Mouse (Mus musculus): ENCODE results near the gene Phgr1.

Gene Phgr1

DNA sequence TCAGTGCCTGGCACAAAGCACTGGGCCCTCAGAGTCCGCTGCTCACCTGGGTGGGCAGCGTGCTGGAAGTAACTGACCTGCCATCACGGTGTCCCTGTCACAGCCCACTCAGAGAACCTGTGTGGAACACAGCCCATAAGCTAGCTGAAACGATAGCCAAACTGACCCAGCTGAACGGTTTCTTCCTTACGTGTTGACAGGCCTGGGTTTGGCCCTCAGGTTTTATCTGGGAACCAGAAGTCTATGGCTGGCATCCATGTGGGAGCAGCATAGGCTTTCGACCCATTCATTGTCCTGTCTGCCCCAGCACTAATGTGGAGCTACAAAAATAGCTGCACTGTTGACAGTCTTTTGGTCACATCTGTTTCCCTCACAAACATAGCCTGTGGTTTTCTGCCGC is 22.1 kb upstream of the Phgr1 start:
- no peak for DNase-seq (ENCODE audit: low read depth, low spot score)

DNA sequence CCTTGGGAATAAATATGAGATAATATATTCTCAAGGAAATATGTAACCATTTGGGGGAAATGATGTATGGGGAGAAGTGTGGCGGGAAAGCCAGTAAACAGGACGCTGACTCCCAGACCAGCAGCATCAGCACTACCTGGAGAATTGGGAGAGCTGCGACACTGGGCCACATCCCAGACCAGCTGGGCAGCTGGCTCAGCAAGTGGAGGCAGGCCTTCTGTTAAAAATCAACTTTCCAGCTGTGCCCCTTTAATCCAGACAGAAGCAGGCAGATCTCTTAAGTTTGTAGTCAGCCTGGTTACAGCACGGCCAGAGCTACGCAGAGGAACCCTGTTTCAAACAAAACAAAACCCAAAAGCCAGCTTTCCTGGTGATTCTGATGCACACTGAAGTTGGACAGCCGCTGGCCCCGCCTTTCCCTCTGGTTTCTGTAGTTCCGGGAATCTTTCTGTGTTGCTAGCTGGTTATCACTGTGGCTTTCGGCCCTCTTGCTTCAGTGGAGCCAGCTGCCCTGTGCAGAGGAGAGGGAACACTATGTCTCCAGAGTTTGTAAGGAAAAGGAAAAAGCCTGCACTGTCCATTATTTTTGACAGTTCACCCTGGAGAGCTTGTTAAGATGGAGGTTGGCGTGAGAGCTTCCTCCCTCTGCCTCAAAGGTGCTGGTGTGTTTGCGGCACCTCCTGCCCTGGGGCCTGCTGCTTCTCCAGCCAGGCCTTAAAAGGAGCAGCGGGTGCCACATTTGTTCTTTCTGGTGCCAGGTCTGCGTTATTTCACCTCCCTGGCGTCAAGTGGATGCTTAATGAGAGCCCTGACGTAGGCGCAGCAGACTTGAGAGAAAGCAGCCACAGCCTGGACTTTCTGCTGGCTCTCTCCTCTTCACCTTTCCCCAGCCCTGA is 20.4 kb upstream of the Phgr1 start:
- no peak for DNase-seq (ENCODE audit: low read depth, low spot score)

DNA sequence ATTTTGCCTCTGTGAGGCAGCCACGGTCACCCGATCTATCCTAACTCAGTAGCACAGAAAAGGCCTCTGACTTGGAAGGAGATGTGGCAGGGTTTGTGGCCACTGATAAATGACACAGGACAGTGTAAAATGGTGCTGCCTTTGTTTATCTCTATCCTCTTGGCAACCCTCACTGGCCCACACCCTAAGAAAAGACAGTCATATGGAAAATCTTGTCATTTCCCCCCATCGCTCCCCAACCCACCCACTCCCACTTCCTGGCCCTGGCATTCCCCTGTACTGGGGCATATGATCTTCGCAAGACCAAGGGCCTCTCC is 19.8 kb upstream of the Phgr1 start:
- DNase-seq (ENCODE audit: low read depth, low spot score): no peak

DNA sequence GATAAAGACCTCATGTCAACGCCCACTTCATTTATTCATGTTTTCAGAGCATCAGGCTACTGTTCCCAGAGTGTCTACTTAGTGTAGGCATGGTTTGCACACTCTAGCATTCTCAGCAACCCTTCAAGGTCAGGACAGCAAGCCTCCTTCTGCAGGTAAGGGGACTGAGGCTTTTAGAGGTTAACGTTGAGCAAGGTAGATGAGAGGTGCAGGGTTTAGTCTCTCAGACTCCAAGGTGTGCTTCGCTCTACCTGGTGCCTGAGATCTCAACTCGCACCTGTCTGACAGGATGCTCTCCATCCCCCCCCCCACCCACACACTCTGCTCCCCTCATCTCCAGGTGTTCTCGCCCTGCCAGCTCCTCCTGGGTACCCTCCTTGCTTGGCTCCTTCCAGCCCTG is 18.4 kb upstream of the Phgr1 start:
- no peak for DNase-seq (ENCODE audit: low read depth, low spot score)

DNA sequence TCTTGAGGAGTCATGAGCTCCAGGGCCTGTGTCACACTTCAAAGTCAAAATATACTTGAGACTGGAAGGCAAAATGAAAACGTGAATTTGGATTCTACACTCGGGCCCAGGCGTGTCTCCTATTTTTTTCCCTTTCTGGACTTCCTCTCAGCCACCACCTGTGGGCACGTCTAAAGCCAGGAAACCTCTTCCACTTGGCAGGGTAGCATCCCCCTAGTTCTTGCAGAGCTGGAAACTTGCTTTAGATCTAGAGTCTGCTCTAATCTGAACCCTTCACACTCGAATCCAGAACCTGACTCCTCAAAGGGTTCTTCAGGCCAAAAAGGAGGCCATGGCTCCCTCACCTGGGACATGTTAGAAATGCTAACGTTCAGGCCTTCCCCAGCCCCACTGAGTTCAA is 17.2 kb upstream of the Phgr1 start:
- DNase-seq (ENCODE audit: low read depth, low spot score): no peak

DNA sequence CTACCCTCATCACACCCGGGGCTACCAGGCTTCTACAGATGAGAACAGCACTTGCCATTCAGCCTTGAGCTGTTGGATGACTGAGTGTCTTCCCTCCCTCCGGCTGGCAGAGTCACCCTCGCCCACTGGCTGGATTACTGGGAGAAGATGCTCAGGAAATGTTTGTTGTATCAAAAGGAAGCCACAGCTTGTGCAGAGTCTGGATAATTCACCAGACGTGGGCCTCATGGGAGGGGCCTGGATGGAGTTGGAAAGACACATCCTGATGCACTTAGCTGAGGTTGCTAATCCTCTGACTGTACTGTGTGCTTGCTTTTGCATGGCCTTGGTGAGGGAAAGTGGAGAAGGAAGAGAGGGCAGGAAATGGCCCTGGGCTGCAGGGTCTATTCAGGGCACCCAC is 16.5 kb upstream of the Phgr1 start:
- no peak for DNase-seq (ENCODE audit: low read depth, low spot score)

DNA sequence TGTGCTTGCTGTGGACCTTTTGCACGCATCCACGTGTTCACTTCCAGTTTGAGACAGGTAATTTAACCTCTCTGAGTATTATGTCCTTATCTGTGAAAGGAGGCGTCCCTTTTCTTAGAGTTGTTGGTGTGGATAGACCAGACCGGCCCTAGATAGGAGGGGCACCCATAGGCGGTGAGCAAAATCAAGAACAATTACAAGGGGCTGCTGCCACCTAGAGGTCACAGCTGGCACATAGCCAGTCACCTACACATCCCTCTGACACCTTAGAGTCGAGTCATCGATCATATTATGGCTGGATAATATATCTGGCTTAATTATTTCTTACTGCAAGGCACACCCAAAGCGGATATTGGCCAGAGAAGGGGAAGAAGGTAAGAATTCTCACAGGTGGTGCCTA is 12.7 kb upstream of the Phgr1 start:
- no peak for DNase-seq (ENCODE audit: low read depth, low spot score)

DNA sequence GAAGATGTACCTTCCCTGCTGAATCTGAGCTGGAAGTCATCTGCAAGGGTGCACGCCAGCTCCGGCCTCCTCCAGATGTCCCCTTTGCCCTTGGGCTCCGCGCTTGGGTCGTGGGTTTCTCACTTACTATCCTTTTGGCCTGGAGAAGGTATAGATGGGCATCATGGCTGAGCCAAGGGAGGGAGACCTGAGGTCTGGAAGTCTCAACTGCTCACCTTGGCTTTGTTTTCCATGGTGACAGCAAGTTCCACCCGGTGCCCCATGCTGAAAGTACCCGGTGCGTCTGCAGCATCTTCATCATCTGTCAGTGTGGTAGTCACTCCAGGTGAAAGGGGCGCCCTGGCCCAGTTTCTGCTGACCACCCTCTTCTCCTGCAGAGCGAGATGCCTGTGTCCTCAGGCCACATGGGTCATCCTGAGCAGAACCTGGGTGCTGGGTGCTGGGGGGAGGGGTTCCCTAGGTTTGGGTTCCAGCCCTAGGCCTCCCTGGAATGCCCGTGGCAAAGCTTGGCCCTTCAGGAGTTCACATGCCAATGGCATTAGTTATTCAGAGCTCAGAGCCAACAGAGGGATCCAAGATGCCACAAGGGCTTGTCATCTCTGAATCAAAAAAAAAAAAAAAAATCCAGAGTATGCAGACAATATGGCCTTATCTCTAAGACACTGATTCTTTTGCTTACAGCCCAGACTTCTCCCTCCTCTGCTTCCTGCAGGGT is 12.1 kb upstream of the Phgr1 start:
- no peak for DNase-seq (ENCODE audit: low read depth, low spot score)

DNA sequence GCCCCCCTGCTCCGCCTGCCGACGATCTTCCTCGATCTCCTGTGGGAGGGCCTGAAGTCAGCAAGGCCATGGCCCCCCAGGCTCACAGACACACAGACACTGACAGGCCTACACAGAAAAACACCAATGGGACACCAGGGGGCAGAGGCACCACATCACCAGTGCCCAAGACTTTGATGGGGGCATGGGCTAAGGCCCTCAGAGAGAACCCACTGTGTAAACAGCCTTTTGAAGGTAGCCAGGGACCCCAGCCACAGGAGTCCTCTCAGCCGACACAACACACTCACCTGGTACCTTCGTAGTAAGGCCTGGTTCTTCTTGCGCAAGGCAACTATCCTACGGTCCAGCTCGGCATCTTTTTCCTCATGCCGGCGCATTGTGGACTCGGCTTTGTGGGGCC is 11.2 kb upstream of the Phgr1 start:
- no peak for DNase-seq (ENCODE audit: low read depth, low spot score)

DNA sequence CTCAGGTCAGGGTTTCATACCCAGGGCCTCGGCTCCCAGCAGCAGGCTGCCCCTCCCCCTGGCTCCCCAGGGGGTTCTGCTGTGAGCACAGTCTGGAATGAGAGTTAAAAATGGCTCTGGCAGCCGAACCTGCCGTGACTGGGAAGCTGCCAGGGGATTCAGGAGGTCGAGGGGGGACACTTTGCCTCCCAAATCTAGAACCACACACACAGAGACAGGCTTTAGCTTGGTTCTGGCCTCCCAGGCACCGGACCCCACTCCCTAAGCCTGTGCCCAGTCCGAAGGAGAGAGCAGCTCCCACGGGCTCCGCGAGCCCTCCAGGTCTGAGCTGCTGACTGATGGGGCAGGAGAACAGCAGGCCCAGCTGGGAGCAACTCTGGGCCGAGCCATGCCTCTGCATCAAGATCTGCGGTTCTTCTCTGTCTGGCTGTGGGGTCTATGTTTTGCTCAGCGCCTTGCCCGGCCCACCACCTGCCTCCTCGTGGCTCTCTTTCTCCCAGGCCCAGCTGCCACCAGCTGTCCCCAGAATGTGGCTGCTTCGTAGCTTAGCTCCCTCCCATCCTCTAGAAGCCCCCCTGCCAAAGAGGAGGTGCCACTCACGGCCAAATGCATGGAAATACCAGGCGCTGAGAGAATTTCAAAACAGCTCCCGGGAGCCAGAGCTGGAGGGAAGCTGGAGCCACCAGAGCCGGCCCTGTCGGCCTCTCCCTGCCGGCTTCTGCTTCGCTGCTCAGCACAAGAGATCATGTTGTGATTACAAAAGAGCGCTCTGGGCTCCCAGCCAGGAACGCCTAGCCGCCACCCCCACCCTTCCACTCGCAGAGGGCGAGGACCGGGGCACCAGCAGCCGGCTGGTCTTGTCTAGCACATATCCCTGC is 10.4 kb upstream of the Phgr1 start, which contains the start of gene Ccdc9b:
Gene Ccdc9b, minus strand, starts transcription at position 756 of the 878 bp plus-strand sequence.
- DNase-seq (ENCODE audit: low read depth, low spot score): no peak

DNA sequence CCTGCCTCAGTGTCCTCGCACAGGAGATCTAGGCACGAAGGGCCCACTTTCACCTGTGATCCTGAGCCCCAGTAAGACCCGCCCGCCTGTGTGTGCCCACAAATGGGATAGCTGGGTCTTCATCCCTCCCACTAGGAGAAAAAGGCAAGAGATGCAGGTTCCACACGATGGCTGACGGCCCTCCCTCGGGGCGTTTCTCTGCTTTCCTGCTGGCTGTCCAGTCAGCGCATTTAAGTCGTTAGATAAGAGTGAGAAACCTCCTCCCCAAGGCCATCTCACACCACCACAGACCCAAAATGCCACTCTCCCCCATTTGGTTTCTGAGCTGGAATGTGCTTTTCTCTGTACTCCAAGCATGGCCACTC is 9.8 kb upstream of the Phgr1 start:
- DNase-seq (ENCODE audit: low read depth, low spot score): no peak

DNA sequence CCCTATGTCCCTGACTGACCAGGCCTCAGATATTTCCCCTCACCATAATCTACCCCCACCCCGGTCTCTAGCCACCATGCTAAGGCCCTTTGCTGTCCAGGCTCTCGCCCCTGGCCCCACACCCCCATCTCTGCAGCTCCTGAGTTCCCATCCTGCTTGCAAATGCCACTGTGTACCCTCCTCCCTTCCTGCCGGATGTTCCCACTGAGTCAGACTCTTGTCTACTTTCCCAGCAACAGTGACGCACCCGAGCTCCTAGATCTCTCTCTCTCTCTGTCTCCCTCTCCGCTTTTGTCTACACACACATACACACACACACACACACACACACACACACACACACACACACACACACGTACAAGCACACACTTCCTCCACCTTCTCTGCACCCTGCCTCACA is 9.1 kb upstream of the Phgr1 start:
- no peak for DNase-seq (ENCODE audit: low read depth, low spot score)

DNA sequence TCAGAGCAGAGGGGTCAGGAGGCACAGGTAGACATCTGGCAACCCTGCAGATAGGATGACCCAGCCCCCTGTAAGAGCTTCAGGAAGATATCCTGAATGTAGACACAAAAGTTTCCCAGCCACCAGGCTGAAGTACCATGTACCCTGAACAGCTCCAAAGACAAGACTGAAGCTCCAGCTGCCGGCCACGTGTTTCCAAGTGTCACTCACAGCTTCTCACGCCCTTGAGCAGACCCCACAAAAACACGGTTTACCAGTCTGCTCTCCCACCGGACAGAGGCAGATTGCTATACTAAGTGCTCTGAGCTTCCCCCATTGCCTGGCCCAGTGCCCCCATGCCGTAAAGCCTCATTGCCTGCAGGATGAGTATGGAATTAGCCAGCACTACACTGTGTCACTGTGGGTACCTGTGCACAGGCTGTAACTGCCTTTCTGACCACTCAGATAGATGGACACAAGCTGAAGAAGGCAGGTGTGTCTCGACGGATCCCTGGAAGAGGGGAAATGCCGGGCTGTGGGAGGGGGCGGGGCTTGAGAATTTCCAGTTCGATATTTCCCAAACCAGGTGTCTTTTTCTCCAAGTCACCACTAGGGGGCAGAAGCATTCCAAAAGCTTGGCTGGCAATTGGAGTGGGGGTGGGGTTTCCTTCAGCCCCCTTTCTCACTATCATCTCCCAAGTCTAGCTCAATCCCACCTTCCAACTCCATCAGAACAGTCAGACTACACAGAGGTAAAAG is 8.3 kb upstream of the Phgr1 start:
- no peak for DNase-seq (ENCODE audit: low read depth, low spot score)

DNA sequence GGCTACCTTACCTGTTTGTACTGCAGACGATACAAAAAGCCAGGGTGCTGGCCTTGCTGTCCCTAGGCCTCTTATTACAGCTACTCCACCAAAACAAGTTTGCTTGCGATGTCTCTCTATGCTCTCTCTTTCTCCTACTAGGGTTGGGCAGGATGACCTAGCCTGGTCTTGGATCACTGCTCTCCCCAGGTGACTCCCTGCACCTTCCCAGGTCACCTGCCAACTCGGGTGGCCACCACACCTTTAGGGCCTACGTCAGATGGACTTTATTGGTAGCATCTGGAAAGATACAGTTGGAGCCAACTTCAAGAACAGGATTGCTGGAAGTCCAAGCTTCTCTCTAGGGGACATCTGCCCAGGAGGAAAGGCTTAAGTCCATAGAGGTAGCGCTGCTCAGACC is 7.7 kb upstream of the Phgr1 start:
- DNase-seq (ENCODE audit: low read depth, low spot score): no peak

DNA sequence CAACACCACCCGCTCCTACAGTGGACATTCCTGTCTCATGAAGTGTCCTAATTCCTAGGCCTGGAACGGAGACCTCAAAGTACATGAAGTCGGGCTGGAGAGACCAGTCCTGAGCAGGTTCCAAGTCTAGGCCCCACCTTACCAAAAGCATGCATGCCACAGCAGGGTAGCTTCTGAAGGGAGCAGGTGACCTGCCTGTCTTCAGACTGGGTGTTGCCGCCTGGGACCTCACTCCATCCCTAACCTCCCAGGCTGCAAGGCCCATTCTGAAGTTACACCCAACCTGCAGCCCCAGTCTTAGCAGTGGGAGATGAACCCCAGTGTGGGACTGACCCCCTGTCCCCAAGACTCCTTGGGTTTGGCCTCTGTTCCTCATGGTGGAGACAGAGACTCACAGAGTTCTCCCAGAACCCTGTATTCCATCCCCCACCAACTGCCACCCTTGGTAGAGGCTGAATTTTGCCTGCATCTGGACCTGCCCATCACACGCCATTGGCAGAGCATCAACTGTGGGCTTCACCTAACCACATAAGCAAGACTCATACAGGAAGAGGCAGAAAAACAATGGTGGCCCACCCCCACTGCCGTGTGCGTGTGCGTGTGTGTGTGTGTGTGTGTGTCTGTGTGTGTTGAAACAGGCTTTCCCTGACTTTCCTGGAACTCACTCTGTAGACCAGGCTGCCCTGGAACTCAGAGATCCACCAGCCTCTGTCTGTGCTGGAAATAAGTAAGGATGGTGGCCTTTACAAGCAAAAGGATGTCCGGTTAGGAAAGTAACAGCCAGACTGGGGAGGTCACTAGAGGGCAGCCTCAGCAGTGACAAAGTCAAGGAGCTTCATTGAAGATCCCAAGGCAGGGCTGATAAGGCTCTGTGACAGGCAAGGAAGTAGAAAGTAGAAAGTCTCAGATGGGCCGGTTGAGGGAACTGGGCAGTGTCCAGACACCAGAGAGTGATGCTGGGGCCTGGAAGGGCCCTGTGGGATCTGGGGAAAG is 6.2 kb upstream of the Phgr1 start:
- no peak for DNase-seq (ENCODE audit: low read depth, low spot score)

DNA sequence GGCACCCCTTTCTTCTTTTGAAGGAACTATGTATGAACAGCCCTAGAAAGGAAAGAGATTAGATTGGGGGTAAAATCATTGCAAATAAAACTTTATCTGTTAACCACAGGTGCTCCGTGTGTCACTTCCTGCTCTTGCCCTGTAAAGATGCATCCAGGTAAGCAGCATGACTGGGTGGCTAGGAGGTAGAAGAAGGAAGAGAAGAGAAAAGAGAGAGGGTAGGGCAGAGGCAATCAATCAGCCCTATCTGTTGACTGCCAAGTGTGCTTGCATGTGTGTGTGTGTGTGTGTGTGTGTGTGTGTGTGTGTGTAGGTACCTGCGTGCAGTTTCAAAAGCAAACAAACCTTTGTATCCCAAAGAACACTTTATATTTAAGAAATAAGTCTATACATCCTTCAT is 2.0 kb downstream of the Phgr1 start:
- no peak for DNase-seq (ENCODE audit: low read depth, low spot score)

DNA sequence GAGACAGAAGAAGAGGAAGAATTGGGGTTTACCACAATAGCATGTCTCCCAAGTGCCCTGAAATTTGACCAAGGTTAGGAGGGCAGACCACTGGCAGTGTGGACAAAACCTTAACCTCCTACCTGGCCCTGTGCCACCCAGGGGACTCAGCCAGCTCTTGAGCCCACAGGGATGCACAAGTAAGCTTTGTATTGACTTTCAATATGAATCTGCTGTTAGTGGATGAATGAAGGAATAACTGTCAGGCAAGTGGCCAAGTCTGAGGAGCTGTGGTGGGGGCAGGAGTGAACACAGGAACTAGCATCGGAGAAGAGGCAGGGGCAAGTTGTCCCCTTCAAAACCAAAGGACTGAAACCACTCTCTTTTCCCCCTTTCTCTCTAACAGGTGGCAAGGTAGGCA is 2.8 kb downstream of the Phgr1 start:
- no peak for DNase-seq (ENCODE audit: low read depth, low spot score)

DNA sequence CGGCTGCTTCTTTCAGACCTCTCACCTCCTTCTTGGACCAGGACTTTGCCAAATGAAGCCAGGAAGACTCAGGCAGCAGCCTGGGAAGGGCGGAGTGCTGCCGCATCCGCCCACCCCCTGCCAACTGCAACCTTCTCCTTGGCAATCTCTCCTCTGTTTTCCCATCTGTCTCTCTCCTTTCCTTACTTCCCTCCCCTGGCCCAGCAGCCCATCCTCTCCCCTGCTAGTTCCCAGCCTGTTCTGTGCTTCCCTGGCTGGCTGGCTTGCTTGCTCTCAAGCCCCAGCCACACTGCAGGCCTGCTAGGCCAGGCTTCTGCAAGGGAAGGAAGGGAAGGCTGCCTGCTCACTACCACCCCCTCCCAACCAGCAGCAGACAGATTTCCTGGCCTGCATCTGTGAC is 3.3 kb downstream of the Phgr1 start:
- no peak for DNase-seq (ENCODE audit: low read depth, low spot score)

DNA sequence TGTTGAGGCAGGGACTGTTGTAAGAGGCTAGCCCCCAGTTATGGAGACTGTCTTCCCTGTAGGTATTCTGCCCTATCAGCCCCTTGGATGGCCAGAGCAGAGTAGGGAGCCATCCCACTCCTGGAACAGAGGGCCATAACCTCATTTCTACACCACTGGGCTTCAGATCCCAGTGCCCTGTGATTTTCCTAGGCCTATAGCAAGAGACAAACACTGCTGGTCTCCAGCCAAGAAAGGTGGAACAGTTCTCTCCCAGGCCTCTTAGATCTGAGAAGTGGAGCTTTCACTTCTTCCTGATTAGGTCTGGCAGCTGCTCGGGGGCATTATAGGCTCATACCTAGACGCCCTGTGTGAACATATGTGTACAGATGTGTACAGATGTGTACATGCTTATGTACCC is 3.7 kb downstream of the Phgr1 start:
- no peak for DNase-seq (ENCODE audit: low read depth, low spot score)

DNA sequence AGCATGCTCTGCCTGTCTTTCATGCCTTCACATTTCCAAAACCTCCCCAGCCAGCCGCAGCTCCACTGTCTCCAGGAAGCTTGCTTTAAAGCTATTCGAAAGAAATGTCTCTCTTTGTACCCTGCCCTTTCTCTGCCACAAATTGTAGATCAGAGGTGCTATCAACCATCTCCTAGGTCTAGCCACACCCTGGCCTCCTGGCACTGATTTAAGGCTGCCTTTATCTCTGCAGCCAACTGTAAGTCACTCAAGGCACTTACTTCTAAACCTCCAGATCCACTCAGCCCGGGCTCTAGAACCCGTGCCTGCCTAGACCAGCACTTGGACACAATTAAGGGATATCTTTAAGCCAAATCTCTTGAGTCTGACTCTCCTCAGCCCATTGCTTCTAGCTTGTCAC is 5.8 kb downstream of the Phgr1 start:
- no peak for DNase-seq (ENCODE audit: low read depth, low spot score)

DNA sequence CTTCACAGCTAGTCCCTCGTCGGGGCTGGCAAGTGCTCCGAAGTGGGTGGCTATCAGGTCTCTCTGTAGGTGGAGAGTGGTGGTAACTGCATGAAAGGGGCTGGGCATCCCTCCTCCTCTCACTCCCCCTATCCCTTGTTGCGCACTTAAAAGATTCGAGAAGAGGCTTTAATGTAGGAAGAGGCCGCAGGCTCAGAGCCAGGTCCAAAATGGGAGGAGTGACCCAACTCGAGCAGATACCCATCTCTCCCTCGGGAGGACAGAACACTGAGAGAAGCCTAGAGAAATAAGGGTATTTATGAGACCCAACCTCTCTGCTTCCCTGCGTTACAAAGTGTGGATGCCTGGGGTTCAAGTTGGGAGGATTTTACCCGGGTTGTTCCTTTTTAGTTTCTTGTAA is 6.5 kb downstream of the Phgr1 start:
- DNase-seq (ENCODE audit: low read depth, low spot score): no peak

Data from embryo, embryonic 11.5 days (tissue).